Mouse (Mus musculus) heart, embryonic 14.5 days (tissue): ENCODE results near the gene Icam4. TPM values are rescaled to one million over a fixed set of nuclear protein-coding genes. Genes with fewer than 3 reads are reported as not detected.

ENCODE experiments used
- microRNA counts: library from miRNA; unstranded; fragments of <30 nt; microRNA quantifications from one replicate; lab custom pipeline; 2016
- microRNA-seq: library from miRNA; unstranded; fragments of <30 nt; microRNA quantifications from one replicate; pipeline ENCODE4, GENCODE M21; 2016
- polyA plus RNA-seq: library from polyadenylated mRNA; unstranded; fragments of >200 nt; fragmentation: Nextera tagmentation; extraction: Ambion mirVana; gene quantifications from 2 replicates; pipeline ENCODE4 v1.2.1, GENCODE M21; 2014

Icam4 gene
- polyA plus RNA-seq, 1 experiment from 2014 or later = 1.3 TPM

MicroRNAs encoded within 50 kb of the gene (microRNA counts, 519-probe panel; counts per million panel counts)
- 322 counts per million, percentile 70 among the panel's probes with 10 or more counts for microRNA mmu-miR-1900 (lab: Ali Mortazavi, UCI)

Small RNAs within 50 kb of the gene (microRNA-seq; reads per million reads assigned to microRNA genes)
- gene Mir1900 = not detected
- not detected for gene Mir7082

Other genes starting within 250 kb of the Icam4 start
- 0.12 and 0.20 TPM in 2 replicates for gene Col5a3, start 214.3 kb upstream of the Icam4 start, polyA plus RNA-seq
- not detected in 2 replicates for gene Rdh8, start 210.9 kb upstream of the Icam4 start, polyA plus RNA-seq
- gene A230050P20Rik, start 160.7 kb upstream of the Icam4 start, polyA plus RNA-seq = 4.5 and 5.9 TPM in 2 replicates
- 1.9 and 2.7 TPM in 2 replicates for gene Angptl6, start 149.6 kb upstream of the Icam4 start, polyA plus RNA-seq
- 28.2 and 30.0 TPM in 2 replicates for gene Ppan, start 141.2 kb upstream of the Icam4 start, polyA plus RNA-seq
- 188 and 202 TPM in 2 replicates for gene Eif3g, start 130.8 kb upstream of the Icam4 start, polyA plus RNA-seq
- 35.2 and 39.4 TPM in 2 replicates for gene Dnmt1, start 69.5 kb upstream of the Icam4 start, polyA plus RNA-seq
- 20.1 and 21.5 TPM in 2 replicates for gene S1pr2, start 52.6 kb upstream of the Icam4 start, polyA plus RNA-seq
- gene Mrpl4, start 26.6 kb upstream of the Icam4 start, polyA plus RNA-seq = 151 and 160 TPM in 2 replicates
- gene Icam1, start 13.4 kb upstream of the Icam4 start, polyA plus RNA-seq = 13.9 and 14.4 TPM in 2 replicates
- gene Icam5, start 2.7 kb downstream of the Icam4 start, polyA plus RNA-seq = 0.08 TPM in 1 of 2 replicates, not detected in the other
- gene Zglp1, start 37.7 kb downstream of the Icam4 start, polyA plus RNA-seq = 1.1 TPM in 1 of 2 replicates, not detected in the other
- gene Gm49373, start 43.7 kb downstream of the Icam4 start, polyA plus RNA-seq = 0.12 and 0.49 TPM in 2 replicates
- 45.1 and 50.8 TPM in 2 replicates for gene Fdx1l, start 44.2 kb downstream of the Icam4 start, polyA plus RNA-seq
- gene Gm38431, start 62.6 kb downstream of the Icam4 start, polyA plus RNA-seq = 1.3 and 1.4 TPM in 2 replicates
- gene Raver1, start 62.6 kb downstream of the Icam4 start, polyA plus RNA-seq = 43.9 and 44.9 TPM in 2 replicates
- gene Tyk2, start 101.9 kb downstream of the Icam4 start, polyA plus RNA-seq = 11.2 and 11.9 TPM in 2 replicates
- gene Cdc37, start 120.6 kb downstream of the Icam4 start, polyA plus RNA-seq = 209 and 212 TPM in 2 replicates
- gene Pde4a, start 136.3 kb downstream of the Icam4 start, polyA plus RNA-seq = 11.0 and 11.8 TPM in 2 replicates
- 31.5 and 32.3 TPM in 2 replicates for gene Keap1, start 210.0 kb downstream of the Icam4 start, polyA plus RNA-seq
- 0.18 and 0.26 TPM in 2 replicates for gene S1pr5, start 219.1 kb downstream of the Icam4 start, polyA plus RNA-seq
- gene Atg4d, start 235.9 kb downstream of the Icam4 start, polyA plus RNA-seq = 47.2 and 51.4 TPM in 2 replicates